Mouse (Mus musculus) left cerebral cortex, adult 9 months (tissue): ENCODE measurements around the gene Schip1.

Experiments
- DNase-seq, 2 experiments: peaks; one replicate each; pipeline ENCODE4 v3.0.0; 2022; ENCODE audit warnings: low spot score in 2 of 2

Schip1 gene

GRCm38 (mm10) chr3:68510872-68511271 is 446.3 kb downstream of the Schip1 start:
- no peak for DNase-seq

- no peak for DNase-seq
Observed at GRCm38 (mm10) chr3:68511744-68512143, 447.1 kb downstream of the Schip1 start.

GRCm38 (mm10) chr3:68512327-68512726 is 447.7 kb downstream of the Schip1 start:
- no peak for DNase-seq

DNA sequence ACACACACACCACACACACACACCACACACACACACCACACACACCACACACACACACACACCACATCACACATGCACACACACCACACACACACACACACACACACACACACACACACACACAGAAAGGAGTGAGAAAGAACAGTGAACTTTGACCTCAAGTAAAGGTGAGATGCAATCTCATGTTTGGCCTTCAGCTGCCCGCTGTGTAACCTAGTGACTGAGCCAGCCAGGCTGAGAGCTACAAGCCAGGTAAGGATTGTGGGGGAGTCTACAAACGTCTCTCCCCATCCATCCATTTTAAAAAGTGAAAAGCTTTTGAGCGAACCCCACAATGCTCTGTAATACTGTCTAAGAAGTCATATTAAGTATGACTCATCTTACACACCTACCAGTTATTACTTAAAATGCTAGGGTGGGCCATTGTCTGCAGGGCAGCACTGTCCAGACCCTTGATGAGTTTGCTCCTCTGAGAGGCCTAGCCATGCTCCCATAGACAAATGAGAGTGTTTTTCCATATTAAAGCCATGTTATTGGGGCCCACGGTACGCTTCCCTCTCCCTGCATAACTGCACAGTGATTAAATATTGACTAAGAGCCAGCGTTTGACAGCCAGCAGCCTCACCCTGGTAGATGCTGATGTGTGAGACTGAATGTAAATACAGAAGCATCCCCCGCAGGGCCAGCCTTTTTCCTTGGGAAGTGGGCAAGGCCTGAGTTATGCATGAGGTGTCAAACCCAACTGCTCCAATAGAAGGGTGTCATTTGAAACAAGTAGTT is 448.9 kb downstream of the Schip1 start:
- no peak for DNase-seq

- DNase-seq: no peak
Observed at GRCm38 (mm10) chr3:68514120-68514497, 449.5 kb downstream of the Schip1 start.

DNA sequence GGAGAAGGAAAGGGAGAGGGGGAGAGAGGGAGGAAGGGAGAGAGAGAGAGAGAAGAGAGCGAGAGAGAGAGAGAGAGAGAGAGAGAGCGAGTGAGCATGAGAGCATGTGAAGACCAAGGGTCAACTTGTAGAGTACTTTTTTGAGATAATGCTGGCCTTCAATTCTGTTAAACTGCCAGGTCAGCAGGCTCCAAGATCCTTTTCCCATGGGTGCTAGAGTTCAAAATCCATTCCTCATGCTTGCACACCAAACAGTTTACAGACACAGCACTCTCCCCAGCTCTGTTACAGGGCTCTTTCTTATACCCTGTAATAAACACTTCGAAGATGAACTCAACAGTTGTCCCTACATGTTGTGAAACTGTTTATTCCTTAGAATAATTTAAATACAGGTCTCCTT is 450.1 kb downstream of the Schip1 start:
- no peak for DNase-seq

DNA sequence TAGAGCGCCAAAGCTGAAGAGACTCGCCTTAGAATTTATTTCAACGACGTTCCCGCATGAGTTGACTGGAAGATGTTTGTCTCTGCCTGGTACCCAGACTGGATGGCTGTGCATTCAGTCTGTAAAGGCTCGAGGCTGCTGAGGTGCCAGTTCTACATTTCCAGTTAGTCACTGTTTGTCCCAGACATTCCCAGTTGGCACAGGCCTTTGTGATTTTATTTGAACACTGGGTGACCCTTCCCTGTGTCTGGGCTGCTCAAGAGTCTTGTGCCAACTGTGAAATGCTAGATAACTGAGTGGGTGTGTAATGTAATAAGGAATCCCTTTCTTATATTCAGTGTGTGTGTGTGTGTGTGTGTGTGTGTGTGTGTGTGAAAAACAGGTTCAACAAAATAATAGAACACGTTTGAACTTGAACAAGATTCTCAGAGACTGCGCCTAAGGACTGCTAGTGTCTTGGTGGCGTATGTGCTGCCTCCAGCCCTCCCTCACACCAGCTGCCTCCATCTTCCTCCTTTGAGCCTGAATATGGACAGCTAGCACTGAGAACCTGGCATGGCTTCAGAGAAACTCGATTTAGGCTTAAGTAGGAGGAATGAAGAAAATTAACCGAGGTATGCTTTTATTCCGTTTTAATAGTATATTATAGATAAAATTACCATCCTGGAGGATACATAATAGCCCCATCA is 451.9 kb downstream of the Schip1 start:
- peak in 1 of 2 experiments; percentile 60 for DNase-seq

GRCm38 (mm10) chr3:68517236-68517635 is 452.6 kb downstream of the Schip1 start:
- no peak for DNase-seq

- no peak for DNase-seq
Observed at GRCm38 (mm10) chr3:68518041-68518440, 453.4 kb downstream of the Schip1 start.

DNA sequence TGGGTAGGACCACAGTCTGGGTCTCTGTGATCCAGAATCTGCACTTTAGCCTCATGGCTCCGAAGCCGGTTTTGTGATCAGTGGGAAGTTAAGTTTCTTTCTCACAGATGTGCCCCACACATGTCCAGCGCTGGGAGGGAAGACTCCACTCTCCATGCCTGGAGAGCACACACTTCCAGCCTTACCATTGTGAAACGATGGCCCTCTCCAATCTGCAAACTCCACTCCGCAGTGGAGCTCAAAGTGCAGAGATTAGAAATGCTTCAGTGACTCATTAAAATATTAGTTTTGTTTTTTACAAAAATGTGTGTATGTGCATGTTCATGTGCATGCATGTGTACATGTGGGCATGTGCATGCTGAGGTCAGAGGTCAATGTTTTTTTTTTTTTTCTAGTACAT is 454.0 kb downstream of the Schip1 start:
- DNase-seq: no peak

DNA sequence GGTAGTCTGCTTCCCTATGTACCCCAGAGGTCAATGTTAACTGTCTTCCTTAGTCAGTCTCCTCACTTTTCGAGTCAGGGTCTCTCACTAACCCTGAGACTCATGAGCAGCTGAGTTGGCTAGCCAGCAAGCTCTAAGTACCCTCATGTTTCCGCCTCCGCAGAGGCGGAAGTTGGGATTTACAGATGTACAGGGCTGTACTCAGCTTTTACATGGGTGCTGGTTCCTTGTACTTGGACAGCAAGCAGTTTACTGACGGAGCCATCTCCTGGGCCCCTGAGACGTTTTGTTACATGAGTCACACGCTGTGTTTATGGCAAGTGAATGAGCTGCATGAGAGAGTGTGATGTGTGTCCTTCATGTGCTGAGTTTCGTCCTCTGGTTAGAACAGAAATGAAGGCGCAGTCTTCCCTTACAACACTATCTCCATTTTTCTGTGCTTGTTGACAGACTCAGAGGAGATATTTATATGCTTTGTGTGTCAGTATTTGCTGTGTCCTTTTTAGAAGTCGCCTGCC is 460.8 kb downstream of the Schip1 start:
- no peak for DNase-seq

GRCm38 (mm10) chr3:68526416-68526815 is 461.8 kb downstream of the Schip1 start:
- no peak for DNase-seq

DNA sequence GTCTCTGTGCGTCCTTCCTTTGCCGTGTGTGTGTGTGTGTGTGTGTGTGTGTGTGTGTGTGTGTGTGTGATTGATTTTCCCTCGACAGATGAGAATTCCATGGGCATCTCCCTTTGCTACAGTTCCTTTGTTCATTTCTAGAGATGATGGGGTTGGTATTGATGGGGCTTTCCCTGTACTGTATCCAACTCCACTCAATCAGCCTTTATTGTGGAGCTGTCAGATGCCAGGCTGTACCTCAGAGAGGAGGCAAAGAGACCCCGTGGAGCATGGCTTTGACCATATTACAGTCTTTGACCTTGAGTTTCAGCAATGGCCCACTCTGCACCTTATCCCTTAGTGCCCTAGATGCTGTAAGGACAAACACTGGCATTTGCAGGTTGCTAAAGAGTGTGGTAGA is 462.6 kb downstream of the Schip1 start:
- DNase-seq: no peak

DNA sequence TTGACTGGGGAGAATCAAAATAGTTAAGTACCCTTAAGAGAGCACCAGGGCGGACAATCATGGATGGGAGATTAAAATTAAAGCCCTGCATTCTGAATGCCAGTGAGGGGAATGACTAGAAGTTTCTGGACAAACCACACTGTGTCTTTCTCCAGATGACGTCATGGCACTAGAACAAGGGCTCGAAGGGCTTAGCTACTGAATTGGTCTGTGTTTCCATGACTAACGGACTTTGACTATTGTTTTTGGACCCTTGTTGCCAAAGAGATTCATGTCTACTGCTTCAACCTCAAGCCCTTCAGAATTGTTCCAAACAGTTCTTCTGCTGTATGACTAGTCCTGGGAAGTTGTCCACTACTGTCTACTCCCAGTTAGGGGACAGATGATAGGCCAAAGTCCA is 467.3 kb downstream of the Schip1 start:
- DNase-seq: no peak

DNA sequence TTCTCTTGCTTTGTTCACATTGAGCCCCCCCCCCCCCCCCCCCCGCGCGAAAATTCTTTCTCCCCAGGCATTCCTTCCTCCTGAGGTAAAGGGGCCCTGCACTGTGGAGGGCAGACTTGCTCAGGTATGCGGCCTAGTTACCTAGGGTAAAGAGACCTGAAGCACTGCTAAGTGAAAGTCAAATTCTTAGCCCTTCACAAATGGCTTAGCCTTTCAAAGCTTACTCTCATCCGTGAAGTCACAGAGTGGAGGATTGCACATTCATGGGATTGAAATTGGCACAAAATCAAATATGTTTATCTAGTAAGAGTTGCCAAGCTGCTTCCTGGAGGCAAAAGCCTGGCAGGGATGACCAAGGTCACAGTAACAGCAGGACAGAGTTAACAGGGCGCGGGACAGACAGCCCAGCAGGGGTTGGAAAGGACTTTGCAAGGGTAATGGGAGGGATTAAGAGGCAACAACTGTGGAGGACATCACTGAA is 470.0 kb downstream of the Schip1 start:
- no peak for DNase-seq

- DNase-seq: no peak
Observed at GRCm38 (mm10) chr3:68535160-68535728, 470.6 kb downstream of the Schip1 start.

DNA sequence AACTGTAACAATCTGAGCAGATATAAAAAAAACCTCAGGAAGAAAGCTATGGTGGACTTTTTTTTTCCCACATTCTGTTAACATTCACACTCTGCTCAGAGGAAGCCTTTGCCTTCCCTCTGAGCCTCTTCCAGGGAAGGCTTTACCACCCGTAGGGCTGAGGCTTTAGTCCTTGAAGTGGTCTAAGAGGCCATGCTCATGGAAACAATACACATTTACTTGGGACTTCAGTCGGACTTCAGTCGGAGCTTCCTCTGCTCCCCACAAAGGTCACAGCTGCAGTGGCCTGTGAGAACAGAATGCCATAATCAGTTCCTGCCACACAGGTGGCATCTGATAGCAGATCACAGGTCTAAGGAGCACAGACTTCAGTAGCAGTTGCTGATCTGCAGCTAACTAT is 471.5 kb downstream of the Schip1 start:
- no peak for DNase-seq

- no peak for DNase-seq
Observed at GRCm38 (mm10) chr3:68541688-68542087, 477.1 kb downstream of the Schip1 start.

DNA sequence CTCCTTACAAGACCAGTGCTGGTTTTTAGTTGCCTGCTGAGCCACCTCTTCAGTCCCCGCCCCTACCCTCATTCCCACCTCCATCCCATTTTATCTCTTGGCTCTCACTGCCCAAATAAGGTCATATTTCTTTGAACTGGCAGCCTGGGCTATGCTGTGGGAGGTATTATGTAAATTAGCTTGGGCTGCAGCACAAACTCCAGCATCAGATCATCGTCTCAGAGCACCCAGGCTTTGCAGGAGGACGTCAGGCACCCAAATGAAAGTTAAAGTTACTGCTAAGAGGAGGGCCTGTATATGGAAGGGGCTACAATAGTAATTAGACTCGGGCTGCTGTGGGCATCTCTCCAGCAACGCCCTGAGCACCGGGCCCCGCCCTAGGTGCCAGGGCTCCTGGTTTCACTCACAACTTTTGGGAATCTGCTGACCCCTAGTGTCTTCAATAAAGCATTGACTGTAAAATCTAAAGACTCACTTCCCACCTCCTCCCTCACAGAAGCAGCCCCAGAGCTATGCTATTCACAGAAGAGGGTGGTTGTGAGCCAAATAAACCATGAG is 478.4 kb downstream of the Schip1 start:
- DNase-seq: peak; percentile 59 to 71

GRCm38 (mm10) chr3:68544811-68545210 is 480.2 kb downstream of the Schip1 start:
- no peak for DNase-seq

DNA sequence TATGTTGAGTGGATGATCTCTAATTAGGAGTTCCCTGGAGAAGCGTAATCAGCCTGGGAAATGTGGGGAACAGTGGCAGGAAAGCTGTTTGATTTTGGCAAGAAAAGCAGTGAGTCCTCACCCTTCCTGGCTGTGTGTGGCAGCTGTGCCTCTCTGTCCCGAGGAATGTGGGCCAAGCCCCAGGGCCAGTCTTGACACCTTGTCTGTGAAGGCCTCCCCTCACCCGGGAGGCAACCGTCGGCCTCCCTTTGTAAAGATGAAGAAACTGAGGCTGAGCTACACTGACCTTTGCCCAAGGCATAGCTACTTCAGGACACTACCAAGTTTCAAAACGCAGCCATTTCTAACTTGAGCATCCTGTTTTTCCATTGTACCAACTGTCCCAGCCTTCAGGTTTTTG is 481.3 kb downstream of the Schip1 start:
- DNase-seq: no peak

GRCm38 (mm10) chr3:68555087-68555662 is 490.6 kb downstream of the Schip1 start:
- DNase-seq: no peak
